Mouse (Mus musculus) kidney, postnatal 14 days (tissue): ENCODE results near the gene Ehd2.

ENCODE experiments used
- DNase-seq: peaks from one replicate; pipeline ENCODE4 v3.0.0; 2022; ENCODE audit warnings: mixed read lengths

Gene Ehd2

GRCm38 (mm10) chr7:15906602-15907001, 60.8 kb downstream of the Ehd2 start:
- no peak for DNase-seq

- no peak for DNase-seq
These were observed 61.5 kb downstream of the Ehd2 start for GRCm38 (mm10) chr7:15905861-15906260.

GRCm38 (mm10) chr7:15901366-15902048, 65.9 kb downstream of the Ehd2 start:
- DNase-seq, result no peak
